Mouse (Mus musculus) liver, postnatal 0 days (tissue): Measurements from ENCODE around the gene Spata17. TPM values are rescaled to one million over a fixed set of nuclear protein-coding genes. Genes with fewer than 3 reads are reported as not detected.

Experiments used
- ATAC-seq: fragments of 200-750 bp; cut with Nextera tagmentation; 2 replicates; pipeline ENCODE4 v1.8.0; 2017; ENCODE audit warnings: mild to moderate bottlenecking, moderate library complexity
- DNase-seq: peaks from one replicate; pipeline ENCODE4 v3.0.0-alpha.2; 2016
- H3K27ac ChIP-seq: fragments of 300-500 bp; sonication (generic); 2 replicates; pipeline ENCODE4 v1.5.1; 2014; ENCODE audit warnings: antibody characterized with exemption, moderate library complexity, mild to moderate bottlenecking, low read depth
- H3K27me3 ChIP-seq: fragments of 300-500 bp; sonication (generic); 2 replicates; pipeline ENCODE4 v1.6.1; 2014; ENCODE audit warnings: low read length, control low read depth, mixed read lengths; ENCODE audit not compliant: insufficient read depth
- H3K36me3 ChIP-seq: fragments of 300-500 bp; sonication (generic); replicated peaks from 2 replicates; pipeline ENCODE4 v1.6.1; 2014; ENCODE audit warnings: mild to moderate bottlenecking, control low read depth, low read length, moderate library complexity, mixed read lengths; ENCODE audit not compliant: insufficient read depth
- H3K4me1 ChIP-seq: fragments of 300-500 bp; sonication (generic); 2 replicates; pipeline ENCODE4 v1.6.1; 2014; ENCODE audit warnings: antibody characterized with exemption, mild to moderate bottlenecking, control low read depth; ENCODE audit not compliant: insufficient read depth
- H3K4me2 ChIP-seq: fragments of 300-500 bp; sonication (generic); 2 replicates; pipeline ENCODE4 v1.6.1; 2014; ENCODE audit warnings: low read depth, mild to moderate bottlenecking, low read length, moderate library complexity, mixed read lengths
- H3K4me3 ChIP-seq: fragments of 300-500 bp; sonication (generic); 2 replicates; pipeline ENCODE4 v1.5.1; 2014; ENCODE audit warnings: low read depth, low read length
- H3K9ac ChIP-seq: fragments of 300-500 bp; sonication (generic); replicated peaks from 2 replicates; pipeline ENCODE4 v1.6.1; 2014; ENCODE audit warnings: mild to moderate bottlenecking, moderate library complexity
- H3K9me3 ChIP-seq: fragments of 300-500 bp; sonication (generic); 2 replicates; pipeline ENCODE4 v1.6.1; 2016; ENCODE audit warnings: mild to moderate bottlenecking, control low read depth, low read length, mixed read lengths
- CTCF ChIP-seq: sonication (generic); IDR thresholded peaks from 2 replicates; pipeline ENCODE4 v1.5.1; 2016; ENCODE audit warnings: antibody characterized with exemption, low read depth
- EP300 ChIP-seq: IDR thresholded peaks from 2 replicates; pipeline ENCODE4 v1.6.1; 2016; ENCODE audit warnings: antibody characterized with exemption, low read depth, mild to moderate bottlenecking
- WGBS: fragments of 180-500 bp; shearing (Covaris S2); extraction: QIAGEN DNeasy Blood & Tissue Kit; methylation state at CpG from one replicate; pipeline ENCODE4 v1.1.7; 2014; ENCODE audit not compliant: insufficient replicate concordance; 5-methylcytosine and 5-hydroxymethylcytosine counted together
- polyA plus RNA-seq: library from polyadenylated mRNA; unstranded; fragments of >200 nt; fragmentation: Nextera tagmentation; extraction: Ambion mirVana; gene quantifications from 2 replicates; pipeline ENCODE4 v1.2.1, GENCODE M21; 2015

Gene Spata17
- polyA plus RNA-seq, 1 experiment from 2014 or later, result 0.41 TPM

DNA sequence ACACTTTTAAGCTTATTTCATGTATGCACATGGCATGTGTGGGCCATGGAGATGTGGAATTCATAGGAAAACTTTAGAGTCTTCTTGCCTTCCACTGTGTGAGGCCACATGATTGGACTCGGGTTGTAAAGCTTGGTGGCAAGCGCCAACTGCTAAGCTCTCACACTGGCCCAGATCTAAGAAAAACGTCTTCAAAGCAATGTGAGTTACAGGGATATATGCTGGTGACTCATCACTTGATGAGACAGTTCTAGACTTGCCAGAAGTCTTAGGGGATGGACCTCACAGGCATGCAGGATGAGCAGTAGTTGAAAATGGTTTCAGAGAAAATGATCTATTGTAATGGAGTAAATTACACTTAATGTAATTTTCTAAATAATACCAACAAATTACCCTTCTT is 114.6 kb downstream of the Spata17 start:
- TF ChIP-seq EP300, result no peak
- TF ChIP-seq CTCF, result no peak
- DNase-seq, result no peak
- H3K4me3 ChIP-seq, result no peak overlapping the region
- H3K9ac ChIP-seq, result no peak overlapping the region
- no peaks in the 10 kb centered on the region for H3K27me3 ChIP-seq
- ATAC-seq, result no peak
- WGBS, result 69% methylated on average over 3 of the region's 3 CpGs
- no peaks in the 10 kb centered on the region for H3K9me3 ChIP-seq
- no peak overlapping the region for H3K4me2 ChIP-seq
- no peaks in the 10 kb centered on the region for H3K4me1 ChIP-seq
- no peaks in the 10 kb centered on the region for H3K36me3 ChIP-seq
- H3K27ac ChIP-seq, result no peak overlapping the region

DNA sequence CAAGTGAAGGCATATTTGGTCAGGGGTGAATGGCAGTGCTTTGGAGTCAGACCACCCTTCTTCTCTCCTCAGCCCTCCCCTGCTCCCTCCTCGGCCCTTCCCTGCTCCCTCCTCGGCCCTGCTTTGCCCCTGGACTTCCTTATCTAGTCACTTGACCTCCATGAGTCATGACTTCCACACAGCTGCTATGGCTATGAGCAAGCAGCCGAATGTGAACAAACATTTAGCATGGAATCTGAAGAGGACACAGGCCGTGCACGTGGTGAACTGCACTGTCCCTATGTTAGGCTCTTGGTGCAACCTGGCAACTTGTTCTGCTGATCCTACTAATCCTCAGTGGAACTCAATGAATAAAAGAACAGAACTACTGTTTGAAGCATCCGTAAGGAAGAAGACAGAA is 117.0 kb downstream of the Spata17 start:
- ATAC-seq (no peak), DNase-seq (no peak)
- WGBS, result 48% methylated on average over 6 of the region's 6 CpGs
- no peak overlapping the region for H3K4me2 ChIP-seq
- H3K4me1 ChIP-seq, result no peaks in the 10 kb centered on the region
- TF ChIP-seq CTCF (no peak), EP300 (no peak)
- no peaks in the 10 kb centered on the region for H3K27me3 ChIP-seq
- H3K9ac ChIP-seq, result no peak overlapping the region
- H3K27ac ChIP-seq, result no peak overlapping the region
- no peak overlapping the region for H3K4me3 ChIP-seq
- no peaks in the 10 kb centered on the region for H3K36me3 ChIP-seq
- no peaks in the 10 kb centered on the region for H3K9me3 ChIP-seq

DNA sequence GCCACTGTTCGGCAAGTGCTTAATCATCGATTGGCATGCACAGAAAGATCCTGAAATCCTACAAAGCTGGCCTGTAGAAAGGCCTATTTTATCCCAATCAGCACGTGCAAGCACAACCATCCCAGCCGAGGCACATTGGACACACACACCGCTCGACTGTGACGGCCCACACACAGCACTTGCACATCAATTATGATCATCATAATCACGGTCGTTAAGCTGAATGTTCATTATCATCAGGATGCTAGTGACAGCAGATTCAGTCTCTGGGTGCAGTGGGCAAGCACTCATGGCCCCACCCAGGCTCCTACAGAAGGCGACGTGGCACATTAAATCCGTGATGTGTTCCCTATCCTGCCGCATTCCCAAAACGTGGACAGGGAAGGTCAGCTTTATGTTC is 122.7 kb downstream of the Spata17 start:
- 77% methylated on average over 14 of the region's 14 CpGs for WGBS
- H3K4me2 ChIP-seq, result no peak overlapping the region
- DNase-seq (no peak), ATAC-seq (no peak)
- no peaks in the 10 kb centered on the region for H3K27me3 ChIP-seq
- no peak overlapping the region for H3K9ac ChIP-seq
- H3K9me3 ChIP-seq, result no peaks in the 10 kb centered on the region
- TF ChIP-seq CTCF, result no peak
- no peak for TF ChIP-seq EP300
- no peak overlapping the region for H3K4me3 ChIP-seq
- H3K27ac ChIP-seq, result no peak overlapping the region
- H3K4me1 ChIP-seq, result no peaks in the 10 kb centered on the region
- no peaks in the 10 kb centered on the region for H3K36me3 ChIP-seq

DNA sequence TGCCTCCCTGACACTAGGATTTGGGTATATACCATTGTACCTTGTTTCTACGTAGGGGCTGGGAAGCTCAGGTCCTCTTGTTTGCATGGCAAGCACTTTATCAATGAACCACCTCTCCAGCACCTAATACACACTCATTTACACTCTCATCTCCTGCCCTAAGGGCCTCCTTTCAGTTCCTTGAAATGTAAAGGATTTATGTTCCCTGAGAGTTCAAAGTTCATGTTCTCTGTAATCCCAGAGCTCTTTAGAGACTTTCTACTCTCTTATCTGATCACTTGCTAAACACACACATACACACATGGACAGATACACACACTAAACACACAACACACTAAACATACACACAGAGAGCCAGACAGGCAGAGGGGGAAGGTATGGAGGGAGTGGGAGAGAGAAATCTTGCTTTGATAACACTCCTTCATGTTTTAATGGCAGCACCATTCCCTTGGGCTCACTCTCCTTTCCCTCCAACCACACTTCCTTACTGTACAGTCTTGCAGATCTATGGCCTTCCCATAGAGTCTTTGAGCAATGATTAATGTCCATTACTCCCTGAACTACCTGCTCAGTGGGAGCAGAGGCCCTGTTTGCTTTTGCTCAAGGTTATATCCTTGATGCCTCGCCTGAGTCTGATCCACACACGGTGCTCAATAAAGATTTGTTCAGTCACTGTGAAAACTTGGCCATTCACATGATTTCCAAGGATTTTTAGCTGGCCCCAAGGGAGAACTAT is 126.4 kb downstream of the Spata17 start:
- Histone ChIP-seq H3K4me1 (no peaks in the 10 kb centered on the region), H3K27ac (no peak overlapping the region), H3K9ac (no peak overlapping the region), H3K36me3 (no peaks in the 10 kb centered on the region), H3K4me2 (no peak overlapping the region), H3K4me3 (no peak overlapping the region), H3K27me3 (no peaks in the 10 kb centered on the region), H3K9me3 (no peaks in the 10 kb centered on the region)
- DNase-seq (no peak), ATAC-seq (no peak)
- no peak for TF ChIP-seq EP300
- no peak for TF ChIP-seq CTCF
- 65% methylated on average over 3 of the region's 3 CpGs for WGBS

DNA sequence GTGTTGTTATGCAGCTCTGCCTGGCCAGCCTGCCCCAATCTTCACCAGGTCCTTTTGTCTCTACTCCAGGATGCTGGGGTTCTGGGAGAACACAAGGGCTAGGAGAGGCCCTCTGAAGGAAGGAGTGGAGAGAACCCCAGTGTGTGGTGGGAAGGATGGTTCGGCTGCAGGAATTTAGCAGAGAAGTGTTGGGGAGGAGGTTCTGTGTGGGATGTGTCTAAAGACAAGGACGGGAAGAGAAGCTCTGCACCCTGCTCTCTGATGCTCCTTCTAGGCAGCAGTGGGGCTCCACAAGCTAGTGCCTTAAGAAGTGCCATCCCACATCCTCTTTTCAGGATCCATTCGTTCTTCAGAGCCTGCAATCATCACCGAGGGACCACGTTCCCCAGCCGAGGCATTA is 129.2 kb downstream of the Spata17 start:
- WGBS, result 61% methylated on average over 6 of the region's 6 CpGs
- H3K36me3 ChIP-seq, result no peaks in the 10 kb centered on the region
- no peaks in the 10 kb centered on the region for H3K4me1 ChIP-seq
- no peak overlapping the region for H3K4me3 ChIP-seq
- DNase-seq (no peak), ATAC-seq (no peak)
- no peaks in the 10 kb centered on the region for H3K27me3 ChIP-seq
- H3K4me2 ChIP-seq, result no peak overlapping the region
- H3K9ac ChIP-seq, result no peak overlapping the region
- H3K9me3 ChIP-seq, result no peaks in the 10 kb centered on the region
- no peak overlapping the region for H3K27ac ChIP-seq
- TF ChIP-seq EP300, result no peak
- TF ChIP-seq CTCF, result no peak

DNA sequence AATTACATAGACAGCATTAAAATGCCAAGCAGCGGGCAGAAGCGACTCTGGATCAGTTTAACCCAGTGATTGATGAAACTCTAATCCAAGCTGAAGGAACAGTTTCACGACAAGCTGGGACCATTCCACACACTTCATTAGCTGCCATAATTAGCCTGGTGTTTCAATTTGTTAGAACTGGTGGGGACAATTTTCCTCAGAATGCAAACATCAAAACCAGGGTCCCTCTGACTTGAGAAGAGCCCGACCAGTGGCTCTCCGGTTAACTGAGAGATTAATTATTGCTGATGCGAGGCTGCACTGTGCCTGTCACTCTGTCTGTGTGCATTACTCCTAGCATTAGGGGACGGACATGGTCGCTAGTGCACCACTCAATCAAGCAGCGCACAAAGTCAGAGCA is 137.9 kb downstream of the Spata17 start:
- Histone ChIP-seq H3K36me3 (no peaks in the 10 kb centered on the region), H3K27ac (no peak overlapping the region), H3K27me3 (no peaks in the 10 kb centered on the region), H3K4me1 (no peaks in the 10 kb centered on the region), H3K4me2 (no peak overlapping the region), H3K9me3 (no peaks in the 10 kb centered on the region), H3K4me3 (no peak overlapping the region), H3K9ac (no peak overlapping the region)
- TF ChIP-seq CTCF (no peak), EP300 (no peak)
- 74% methylated on average over 9 of the region's 9 CpGs for WGBS
- DNase-seq (no peak), ATAC-seq (no peak)

DNA sequence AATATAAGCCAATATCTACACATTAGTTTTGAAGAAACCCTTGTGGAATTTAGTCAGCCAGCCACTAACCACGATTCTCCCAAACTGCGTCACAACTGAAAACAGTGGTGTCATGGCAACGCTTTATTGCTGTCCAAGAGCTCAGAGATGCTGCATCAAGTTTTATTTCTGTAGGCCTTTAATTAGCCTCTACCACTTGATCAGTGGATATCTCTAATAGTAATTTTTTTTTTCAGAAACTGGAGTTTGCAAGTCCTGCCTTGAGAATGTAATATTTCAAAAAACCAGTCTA is 138.3 kb downstream of the Spata17 start:
- Histone ChIP-seq H3K4me1 (no peaks in the 10 kb centered on the region), H3K27ac (no peak overlapping the region), H3K36me3 (no peaks in the 10 kb centered on the region), H3K4me2 (no peak overlapping the region), H3K9ac (no peak overlapping the region), H3K27me3 (no peaks in the 10 kb centered on the region), H3K4me3 (no peak overlapping the region), H3K9me3 (no peaks in the 10 kb centered on the region)
- TF ChIP-seq CTCF (no peak), EP300 (no peak)
- ATAC-seq, result no peak
- WGBS, result 79% methylated on average over 3 of the region's 3 CpGs
- no peak for DNase-seq
